Mouse (Mus musculus): ENCODE data around the gene Gm8281.
"Not testable (repeated sequence)": the region's sequence is repeated elsewhere in the genome, so short reads cannot be mapped to it uniquely, and the experiment has no call there.

Gm8281 gene

GRCm38 (mm10) chr14:5070611-5071490 is at the start of gene Gm8281:
TSS of gene Gm8281 (plus strand) at chr14:5071040.
- peak; percentile 61 for DNase-seq (ENCODE audit: extremely low spot score)

- DNase-seq (ENCODE audit: extremely low spot score) = not testable (repeated sequence)
Measured at GRCm38 (mm10) chr14:5050329-5050728, 20.5 kb upstream of the Gm8281 start, which contains the start of gene 4930555G01Rik. TSS of gene 4930555G01Rik (plus strand) at chr14:5050629.

GRCm38 (mm10) chr14:5131219-5131618 is 60.4 kb downstream of the Gm8281 start, which contains the start of gene Gm8279:
TSS of gene Gm8279 (plus strand) at chr14:5131519.
- DNase-seq (ENCODE audit: extremely low spot score) = not testable (repeated sequence)
